Mouse (Mus musculus) spleen, adult 2 months (tissue): Measurements from ENCODE around the gene Mis12.

Experiments
- CTCF ChIP-seq: fragments of 200-500 bp; IDR thresholded peaks from 2 replicates; pipeline ENCODE4 v1.5.1; 2011; ENCODE audit warnings: mild to moderate bottlenecking, inconsistent platforms; ENCODE audit not compliant: insufficient read depth, insufficient read length, insufficient replicate concordance; ENCODE audit errors: extremely low read depth
- POLR2A ChIP-seq: fragments of 200-500 bp; IDR thresholded peaks from 2 replicates; pipeline ENCODE4 v1.6.1; 2011; ENCODE audit warnings: low read depth, low read length, inconsistent platforms

GRCm38 (mm10) chr11:70972586-70972985 is 46.8 kb upstream of the Mis12 start:
- no peak for TF ChIP-seq CTCF
- TF ChIP-seq POLR2A = no peak
